Mouse (Mus musculus): ENCODE measurements around the gene Rpgr.
A peak's percentile ranks its signal among the peaks of the same experiment; 100 is the strongest.

The Rpgr gene

GRCm38 (mm10) chrX:10216410-10216949 lies at the start of gene Rpgr:
Rpgr (minus strand) TSS chrX:10216920.
- peak; percentile 92 to 93 for DNase-seq

GRCm38 (mm10) chrX:10258260-10258659 lies 41.5 kb upstream of the Rpgr start:
- no peak for DNase-seq

GRCm38 (mm10) chrX:10257774-10258173 lies 41.1 kb upstream of the Rpgr start:
- DNase-seq: no peak

GRCm38 (mm10) chrX:10251852-10252504 lies 35.3 kb upstream of the Rpgr start, which contains the start of gene Otc:
Otc (plus strand) TSS chrX:10252305.
- no peak for DNase-seq

GRCm38 (mm10) chrX:10251357-10251756 lies 34.6 kb upstream of the Rpgr start:
- no peak for DNase-seq

GRCm38 (mm10) chrX:10243916-10244315 lies 27.2 kb upstream of the Rpgr start:
- peak in 1 of 2 experiments; percentile 4 for DNase-seq

GRCm38 (mm10) chrX:10239515-10239914 lies 22.8 kb upstream of the Rpgr start:
- DNase-seq: no peak

GRCm38 (mm10) chrX:10234617-10235016 lies 17.9 kb upstream of the Rpgr start:
- DNase-seq: no peak

GRCm38 (mm10) chrX:10233051-10233450 lies 16.3 kb upstream of the Rpgr start:
- DNase-seq: peak in 1 of 2 experiments; percentile 20

- DNase-seq: peak; percentile 17 to 61
These were observed 2.6 kb upstream of the Rpgr start for GRCm38 (mm10) chrX:10219281-10219680.

- peak in 1 of 2 experiments; percentile 53 for DNase-seq
These were observed 748 bp downstream of the Rpgr start for GRCm38 (mm10) chrX:10215972-10216371.

- no peak for DNase-seq
These were observed 10.8 kb downstream of the Rpgr start for GRCm38 (mm10) chrX:10205937-10206336.

GRCm38 (mm10) chrX:10201289-10201688 lies 15.4 kb downstream of the Rpgr start:
- DNase-seq: peak in 1 of 2 experiments; percentile 43

GRCm38 (mm10) chrX:10152390-10152789 lies 64.3 kb downstream of the Rpgr start:
- no peak for DNase-seq

GRCm38 (mm10) chrX:10117065-10117719 lies 99.5 kb downstream of the Rpgr start, which contains the start of gene Srpx:
Srpx (minus strand) TSS chrX:10117709.
- DNase-seq: peak; percentile 22 to 26

GRCm38 (mm10) chrX:10115780-10116179 lies 100.9 kb downstream of the Rpgr start:
- no peak for DNase-seq

- no peak for DNase-seq
These were observed 106.0 kb downstream of the Rpgr start for GRCm38 (mm10) chrX:10110736-10111135.

GRCm38 (mm10) chrX:10108558-10108957 lies 108.2 kb downstream of the Rpgr start:
- DNase-seq: no peak

GRCm38 (mm10) chrX:10105475-10105874 lies 111.2 kb downstream of the Rpgr start:
- DNase-seq: no peak

- no peak for DNase-seq
These were observed 114.0 kb downstream of the Rpgr start for GRCm38 (mm10) chrX:10102739-10103138.

- DNase-seq: peak; percentile 35 to 38
These were observed 120.9 kb downstream of the Rpgr start for GRCm38 (mm10) chrX:10095797-10096196.

GRCm38 (mm10) chrX:10080385-10080784 lies 136.3 kb downstream of the Rpgr start:
- DNase-seq: no peak

- no peak for DNase-seq
These were observed 136.7 kb downstream of the Rpgr start for GRCm38 (mm10) chrX:10079981-10080380.

- DNase-seq: no peak
These were observed 142.8 kb downstream of the Rpgr start for GRCm38 (mm10) chrX:10073966-10074365.
